Mouse (Mus musculus) ES-E14 (cell line): ENCODE results near the gene Hs2st1.

ENCODE experiments used
- HCFC1 ChIP-seq: IDR thresholded peaks from 2 replicates; pipeline ENCODE4 v1.6.1; 2012; ENCODE audit warnings: low read length, inconsistent platforms, borderline replicate concordance; ENCODE audit not compliant: insufficient read depth
- MAFK ChIP-seq: IDR thresholded peaks from 2 replicates; pipeline ENCODE4 v1.6.1; 2014; ENCODE audit warnings: mild to moderate bottlenecking, low read depth, low read length, inconsistent platforms; ENCODE audit not compliant: insufficient read depth
- ZNF384 ChIP-seq: IDR thresholded peaks from 2 replicates; pipeline ENCODE4 v1.6.1; 2012; ENCODE audit warnings: low read depth, low read length, inconsistent platforms

GRCm38 (mm10) chr3:144437871-144438398 is 132.0 kb downstream of the Hs2st1 start:
- TF ChIP-seq HCFC1 (no peak), MAFK (no peak), ZNF384 (no peak)
